Mouse (Mus musculus) brain, embryonic 18.5 days (tissue): ENCODE data around the gene Wdr38.
A peak's percentile ranks its signal among the peaks of the same experiment; 100 is the strongest.

Experiments used
- DNase-seq: peaks from one replicate; pipeline ENCODE4 v3.0.0-alpha.2; 2012; ENCODE audit warnings: low read depth, low spot score

Wdr38 gene

GRCm38 (mm10) chr2:38997386-38998374, at the start of gene Wdr38:
Gene Wdr38 (plus strand): TSS chr2:38997476.
- peak; percentile 39 for DNase-seq

GRCm38 (mm10) chr2:38947566-38947965, 49.7 kb upstream of the Wdr38 start:
- no peak for DNase-seq

GRCm38 (mm10) chr2:38950281-38950719, 47.0 kb upstream of the Wdr38 start:
- DNase-seq, result peak; percentile 57

DNA sequence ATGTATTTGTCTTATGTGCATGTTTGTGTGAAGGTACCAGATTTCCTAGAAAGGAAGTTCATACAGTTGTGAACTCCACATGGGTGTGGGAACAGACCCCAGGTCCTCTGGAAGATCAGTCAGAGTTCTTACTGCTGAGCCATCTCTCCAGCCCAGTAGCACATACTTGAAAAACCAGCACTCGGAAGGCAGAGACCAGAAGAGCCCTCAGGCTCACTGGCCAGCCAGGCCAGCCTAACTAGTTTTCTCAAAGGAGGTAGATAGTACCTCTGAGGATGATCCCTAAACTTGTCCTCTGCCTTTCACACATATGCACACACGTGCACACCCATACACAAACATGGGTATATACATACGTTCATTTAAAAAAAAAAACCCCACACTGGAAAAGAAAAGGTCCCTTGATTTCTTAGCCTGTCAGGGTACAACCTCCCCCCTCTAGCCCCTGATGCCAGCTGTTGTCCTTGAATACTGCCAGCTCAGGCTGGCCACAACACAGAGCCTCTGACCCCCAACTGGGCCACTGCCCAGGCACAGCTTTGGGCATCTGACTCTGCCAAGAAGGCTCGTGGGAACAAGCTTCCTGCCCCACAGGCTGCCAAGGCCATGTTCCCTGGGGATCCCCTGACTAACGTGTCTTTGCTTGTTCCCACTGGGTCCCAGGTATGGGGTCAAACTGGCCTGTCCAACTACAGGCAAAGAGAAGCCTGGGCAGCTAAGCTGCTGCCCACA, 44.0 kb upstream of the Wdr38 start:
- DNase-seq, result no peak

DNA sequence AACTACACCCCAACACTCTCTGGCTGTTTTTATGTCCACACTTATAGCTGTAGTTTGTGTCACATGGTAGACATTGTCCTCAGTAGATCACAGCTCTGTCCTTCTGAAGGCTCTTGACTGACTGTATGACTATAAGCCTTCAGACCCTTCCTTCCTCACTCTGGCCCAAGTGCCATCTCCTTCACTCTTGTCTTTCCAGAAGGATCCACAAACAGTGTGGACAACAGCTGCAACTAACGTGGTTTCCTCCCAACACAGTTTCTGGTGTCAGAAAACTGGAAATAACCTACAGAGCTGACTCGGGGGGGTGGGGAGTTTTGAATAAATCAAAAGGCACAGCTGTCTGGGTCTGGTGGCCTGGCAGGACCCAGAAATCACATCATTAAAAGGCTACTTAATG, 41.2 kb upstream of the Wdr38 start:
- no peak for DNase-seq

- no peak for DNase-seq
Observed at GRCm38 (mm10) chr2:38957671-38958223, 39.5 kb upstream of the Wdr38 start.

- no peak for DNase-seq
Observed at GRCm38 (mm10) chr2:38964198-38964597, 33.1 kb upstream of the Wdr38 start.

DNA sequence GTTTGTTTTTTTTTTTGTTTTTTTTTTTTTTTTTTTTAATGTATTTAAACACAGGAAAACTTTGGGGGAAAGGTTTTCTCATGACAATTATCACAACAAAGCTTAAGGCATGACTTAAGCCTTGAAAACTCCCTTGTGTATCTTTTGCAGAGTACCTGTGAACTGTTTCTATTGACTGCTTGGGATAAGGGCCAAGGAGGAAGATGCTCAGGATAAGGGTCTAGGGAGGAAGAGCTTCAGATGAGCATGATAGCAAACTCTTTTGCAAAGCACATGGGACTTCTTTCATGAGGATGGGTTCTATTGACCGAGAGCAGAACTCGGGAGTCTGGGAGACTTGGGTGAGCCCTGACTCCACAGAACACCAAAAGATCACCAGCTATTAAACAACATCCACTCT, 27.6 kb upstream of the Wdr38 start:
- DNase-seq, result no peak

GRCm38 (mm10) chr2:38970057-38970456, 27.2 kb upstream of the Wdr38 start:
- DNase-seq, result no peak

- no peak for DNase-seq
Observed at GRCm38 (mm10) chr2:38973223-38973622, 24.1 kb upstream of the Wdr38 start.

DNA sequence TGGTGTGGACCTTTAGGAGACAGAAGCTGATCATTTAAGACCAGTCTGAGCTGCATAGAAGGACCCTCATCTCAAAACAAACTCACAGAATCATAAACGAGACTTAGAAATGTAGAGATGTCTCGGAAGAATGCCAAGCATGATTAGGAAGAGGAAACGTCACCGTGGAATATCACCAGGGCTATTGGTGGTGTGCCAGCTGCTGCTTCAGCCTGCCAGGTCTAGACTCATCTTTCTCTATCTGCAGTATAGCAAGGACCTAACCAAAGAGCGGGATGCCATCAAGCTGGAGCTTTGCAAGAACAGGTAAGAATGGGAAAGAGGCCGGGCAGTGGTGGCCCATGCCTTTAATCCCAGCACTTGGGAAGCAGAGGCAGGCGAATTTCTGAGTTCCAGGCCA, 23.6 kb upstream of the Wdr38 start:
- no peak for DNase-seq

DNA sequence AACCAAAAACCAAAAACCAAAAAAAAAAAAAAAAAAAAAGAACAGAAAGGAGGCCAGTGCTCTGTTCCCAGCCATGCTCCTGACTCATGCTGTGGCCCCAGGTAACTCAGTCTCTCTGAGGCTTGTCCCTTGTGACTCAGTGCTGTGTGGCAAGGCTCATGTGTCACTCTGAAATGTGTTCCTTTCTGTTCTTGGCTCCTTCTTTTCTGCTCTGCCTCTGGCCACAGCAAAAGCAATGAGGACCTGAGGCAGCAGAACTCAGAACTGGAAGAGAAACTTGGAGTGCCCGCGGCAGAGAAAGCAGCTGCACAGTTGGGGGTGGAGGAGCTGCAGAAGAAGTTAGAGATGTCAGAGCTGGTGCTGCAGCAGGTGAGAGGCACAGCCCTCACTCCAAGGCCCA, 23.1 kb upstream of the Wdr38 start:
- no peak for DNase-seq

DNA sequence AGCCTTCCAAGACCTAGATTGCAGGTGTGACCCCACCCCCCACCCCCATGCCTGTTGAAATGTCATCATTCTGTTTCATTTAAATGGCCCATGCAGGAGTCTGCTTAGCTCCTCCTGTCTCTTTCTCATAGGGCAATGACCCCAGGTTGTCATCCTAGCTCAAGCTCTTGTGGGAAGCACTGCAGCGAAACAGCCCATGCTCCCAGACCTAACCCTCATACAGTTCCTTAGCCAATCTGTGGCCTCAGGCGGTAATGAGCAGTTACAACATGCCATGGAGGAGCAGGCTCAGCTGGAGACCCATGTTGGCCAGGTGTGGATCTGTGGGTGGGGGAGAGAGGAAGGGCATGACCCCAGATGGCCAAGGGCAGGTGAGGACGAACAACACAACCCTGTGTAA, 22.1 kb upstream of the Wdr38 start:
- no peak for DNase-seq

- no peak for DNase-seq
Observed at GRCm38 (mm10) chr2:38975941-38976805, 21.1 kb upstream of the Wdr38 start.

- DNase-seq, result no peak
Observed at GRCm38 (mm10) chr2:38977837-38978236, 19.4 kb upstream of the Wdr38 start.

DNA sequence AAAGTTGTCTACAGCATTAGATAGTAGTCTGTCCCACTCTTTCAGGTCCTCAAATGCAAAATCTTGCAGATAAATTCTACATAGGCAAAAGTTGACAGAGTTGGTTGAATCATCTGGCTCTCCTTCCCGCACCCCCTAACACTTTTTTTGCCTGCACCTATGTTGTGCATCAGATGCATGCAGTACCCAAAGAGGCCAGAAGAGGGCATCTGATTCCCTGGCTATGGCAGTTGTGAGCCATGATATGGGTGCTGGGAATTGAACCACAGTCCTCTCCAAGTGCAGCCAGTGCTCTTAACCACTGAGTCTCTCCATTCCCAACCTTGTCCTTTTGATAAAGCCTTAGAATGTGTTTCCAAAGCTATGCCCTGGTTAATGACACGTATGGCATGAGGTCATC, 13.8 kb upstream of the Wdr38 start:
- no peak for DNase-seq

GRCm38 (mm10) chr2:38986580-38986979, 10.7 kb upstream of the Wdr38 start:
- no peak for DNase-seq

DNA sequence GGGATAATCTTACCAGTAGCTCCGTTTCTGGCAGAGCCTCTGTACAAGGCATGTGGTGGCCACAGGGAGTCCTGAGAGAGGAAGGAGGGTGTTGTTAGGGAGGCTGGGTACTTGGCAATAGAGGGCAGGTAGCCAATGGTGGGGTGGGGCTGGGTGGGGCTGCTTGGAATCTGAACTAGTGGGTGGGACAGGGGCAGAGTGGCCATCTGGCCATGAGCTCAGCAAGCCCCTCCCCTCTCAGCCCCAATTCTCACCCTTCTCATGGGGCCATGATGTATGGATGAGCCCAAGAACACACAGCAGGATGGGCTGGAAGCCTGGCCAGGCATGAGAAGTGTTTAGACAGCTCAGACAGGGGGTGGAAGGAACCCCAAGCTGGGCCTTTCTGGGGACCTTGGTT, 9.9 kb upstream of the Wdr38 start:
- no peak for DNase-seq

GRCm38 (mm10) chr2:38987803-38988510, 9.3 kb upstream of the Wdr38 start:
- no peak for DNase-seq

- no peak for DNase-seq
Observed at GRCm38 (mm10) chr2:38988929-38989328, 8.3 kb upstream of the Wdr38 start.

DNA sequence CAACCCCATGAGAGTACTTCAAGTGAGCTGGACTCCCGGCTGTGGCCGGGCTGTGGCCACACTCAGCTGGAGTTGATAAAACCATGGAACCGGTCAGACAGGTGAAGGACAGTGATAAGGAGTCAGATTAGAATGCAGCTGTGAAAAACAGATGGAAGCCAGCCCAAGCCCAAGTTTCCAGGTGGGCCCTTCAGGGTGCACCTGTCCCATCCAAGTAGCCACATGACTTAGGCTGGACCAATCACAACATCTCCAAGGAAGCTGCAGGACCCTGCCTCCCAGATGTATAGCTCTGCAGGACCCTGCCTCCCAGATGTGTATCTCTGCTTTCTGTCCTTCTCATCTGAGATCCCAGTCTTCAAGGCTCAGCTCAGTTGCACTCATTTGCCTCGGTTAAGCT, 5.3 kb upstream of the Wdr38 start:
- no peak for DNase-seq
